Mouse (Mus musculus) spleen, adult 2 months (tissue): ENCODE measurements around the gene Reep1.

Experiments used
- CTCF ChIP-seq: fragments of 200-500 bp; IDR thresholded peaks from 2 replicates; pipeline ENCODE4 v1.5.1; 2011; ENCODE audit warnings: mild to moderate bottlenecking, inconsistent platforms; ENCODE audit not compliant: insufficient read depth, insufficient read length, insufficient replicate concordance; ENCODE audit errors: extremely low read depth
- POLR2A ChIP-seq: fragments of 200-500 bp; IDR thresholded peaks from 2 replicates; pipeline ENCODE4 v1.6.1; 2011; ENCODE audit warnings: low read depth, low read length, inconsistent platforms

GRCm38 (mm10) chr6:71757039-71757894 lies 49.9 kb downstream of the Reep1 start:
- TF ChIP-seq CTCF (no peak), POLR2A (no peak)
